In the genomic region with DNA sequence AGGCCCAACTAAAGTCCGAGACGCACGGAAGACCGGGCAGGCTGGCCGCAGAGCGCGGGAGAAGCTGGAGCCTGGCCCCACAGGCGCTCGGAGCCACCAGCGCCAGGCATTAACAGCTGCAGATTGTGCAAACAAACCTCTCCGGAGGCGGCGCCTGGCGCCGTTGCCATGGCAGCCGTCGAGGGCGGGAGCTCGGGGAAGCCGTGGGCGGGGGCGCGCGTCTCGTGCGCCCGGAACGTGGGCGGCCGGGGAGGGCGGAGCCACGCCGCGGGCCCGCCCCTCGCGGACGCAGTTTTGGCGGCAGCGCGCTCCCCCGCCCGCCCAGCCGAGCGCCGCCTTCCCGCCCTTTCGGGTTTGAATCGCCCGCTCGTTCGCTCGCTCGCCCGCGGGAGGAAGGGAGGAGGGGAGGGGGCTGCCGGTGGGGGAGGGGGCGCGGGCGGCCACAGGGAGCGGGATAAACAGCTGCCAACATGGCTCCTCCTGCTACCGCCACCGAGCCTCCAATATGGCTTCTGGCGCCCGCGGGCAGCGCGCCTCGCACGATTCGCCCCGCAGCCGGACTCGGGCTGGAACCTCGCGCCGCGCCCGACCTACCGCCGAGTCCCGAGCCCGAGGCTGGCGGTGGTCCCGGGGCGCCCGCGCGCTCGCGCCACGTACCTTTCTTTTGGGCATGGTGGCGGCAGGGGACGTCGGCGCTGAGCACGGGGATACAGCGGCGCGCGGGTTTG, we compare ENCODE assay signal across 8 mouse cellular contexts. TPM values are rescaled to one million over a fixed set of nuclear protein-coding genes. Genes with fewer than 3 reads are reported as not detected.
DNase-seq lines count a peak whose midpoint lies in the region; ATAC-seq and TF ChIP-seq lines count a peak whose summit lies in the region.

No protein-coding gene starts in this region.

- TF ChIP-seq CTCF in C2C12 (IDR thresholded peaks at IDR 0.05; ENCODE audit: control insufficient read depth, insufficient read depth, insufficient read length) = no peak
- TF ChIP-seq CTCF in embryonic fibroblast, embryonic 13.5 days (IDR thresholded peaks at IDR 0.05; ENCODE audit: borderline replicate concordance, insufficient read depth, low read length) = no peak
- TF ChIP-seq CTCF in midbrain, postnatal 0 days (IDR thresholded peaks at IDR 0.05) = no peak; the same call in 1 of the 2 replicates

- H3K9ac ChIP-seq in kidney, embryonic 15.5 days = peak overlapping the region; percentile 96
- H3K9ac ChIP-seq in limb, embryonic 15.5 days = peak overlapping the region; percentile 97
- peak overlapping the region; percentile 95 for H3K9ac ChIP-seq in midbrain, postnatal 0 days (replicated peaks; ENCODE audit: low read length, poor library complexity, severe bottlenecking)

- H3K4me1 ChIP-seq in embryonic fibroblast, embryonic 13.5 days (ENCODE audit: control insufficient read depth, insufficient read depth, low read length) = peaks cover 4% of the 10 kb centered on the region
- peaks cover 27% of the 10 kb centered on the region for H3K4me1 ChIP-seq in heart, embryonic 10.5 days
- H3K4me1 ChIP-seq in kidney, embryonic 15.5 days = peaks cover 36% of the 10 kb centered on the region
- H3K4me1 ChIP-seq in limb, embryonic 15.5 days = peaks cover 26% of the 10 kb centered on the region
- H3K4me1 ChIP-seq in midbrain, postnatal 0 days (ENCODE audit: insufficient read depth, low read length) = 0 out of 2 replicates have a peak, but pooled peaks cover 10% of the 10 kb centered on the region

- peak; percentile 71 for ATAC-seq in kidney, embryonic 15.5 days (replicated peaks; ENCODE audit: low FRiP score)
- peak; percentile 81 for ATAC-seq in limb, embryonic 15.5 days (ENCODE audit: insufficient number of reproducible peaks, low FRiP score, low TSS enrichment, low read depth)
- peak; percentile 78 for ATAC-seq in midbrain, postnatal 0 days (ENCODE audit: low FRiP score)

- peak overlapping the region; percentile 97 for H3ac ChIP-seq in C2C12 (ENCODE audit: control insufficient read depth, insufficient read length, low read depth)

- peak overlapping the region; percentile 96 for H3K27ac ChIP-seq in embryonic fibroblast, embryonic 13.5 days (ENCODE audit: insufficient read depth, low read length)
- H3K27ac ChIP-seq in heart, embryonic 10.5 days = peak overlapping the region; percentile 100
- H3K27ac ChIP-seq in kidney, embryonic 15.5 days = peak overlapping the region; percentile 100
- H3K27ac ChIP-seq in limb, embryonic 15.5 days = peak overlapping the region; percentile 100
- H3K27ac ChIP-seq in midbrain, postnatal 0 days (ENCODE audit: low read depth, low read length) = peak overlapping the region; percentile 99

- peaks cover 22% of the 10 kb centered on the region for H3K36me3 ChIP-seq in C2C12 (ENCODE audit: control insufficient read depth, insufficient read depth)
- H3K36me3 ChIP-seq in heart, embryonic 10.5 days = peaks cover 66% of the 10 kb centered on the region
- peaks cover 62% of the 10 kb centered on the region for H3K36me3 ChIP-seq in kidney, embryonic 15.5 days
- peaks cover 49% of the 10 kb centered on the region for H3K36me3 ChIP-seq in limb, embryonic 15.5 days
- H3K36me3 ChIP-seq in midbrain, postnatal 0 days (ENCODE audit: insufficient read depth, low read length) = peaks cover 13% of the 10 kb centered on the region

- peak; percentile 97 for DNase-seq in brain, adult 2 months (ENCODE audit: low read depth, low spot score)
- peak; percentile 97 for DNase-seq in heart, embryonic 10.5 days (ENCODE audit: low spot score)
- DNase-seq in midbrain, postnatal 0 days (ENCODE audit: low spot score) = peak; percentile 97
- peak; percentile 98 to 99 for DNase-seq in spleen, postnatal 10 days (ENCODE audit: low spot score in 2 of 2)

- no peaks in the 10 kb centered on the region for H3K9me3 ChIP-seq in heart, embryonic 10.5 days
- H3K9me3 ChIP-seq in kidney, embryonic 15.5 days (replicated peaks) = no peaks in the 10 kb centered on the region
- no peaks in the 10 kb centered on the region for H3K9me3 ChIP-seq in limb, embryonic 15.5 days
- no peaks in the 10 kb centered on the region for H3K9me3 ChIP-seq in midbrain, postnatal 0 days (ENCODE audit: low read length)

- peak overlapping the region; percentile 65 for H3K4me3 ChIP-seq in C2C12 (ENCODE audit: insufficient read depth, poor library complexity, severe bottlenecking)
- H3K4me3 ChIP-seq in embryonic fibroblast, embryonic 13.5 days (ENCODE audit: insufficient read depth, low read length) = peak overlapping the region; percentile 95
- H3K4me3 ChIP-seq in heart, embryonic 10.5 days = peak overlapping the region; percentile 80
- H3K4me3 ChIP-seq in kidney, embryonic 15.5 days (replicated peaks) = peak overlapping the region; percentile 81
- H3K4me3 ChIP-seq in limb, embryonic 15.5 days = peak overlapping the region; percentile 72
- H3K4me3 ChIP-seq in midbrain, postnatal 0 days (ENCODE audit: low read depth, low read length) = peak overlapping the region; percentile 53

- H3K4me2 ChIP-seq in kidney, embryonic 15.5 days = peak overlapping the region; percentile 96
- peak overlapping the region; percentile 98 for H3K4me2 ChIP-seq in limb, embryonic 15.5 days
- peak overlapping the region; percentile 80 for H3K4me2 ChIP-seq in midbrain, postnatal 0 days (ENCODE audit: low read depth, low read length, poor library complexity, severe bottlenecking)

- WGBS in heart, embryonic 10.5 days = under 1% methylated on average over 80 of the region's 101 CpGs
- under 1% methylated on average over 88 of the region's 101 CpGs for WGBS in kidney, embryonic 15.5 days
- WGBS in limb, embryonic 15.5 days = 1% methylated on average over 74 of the region's 101 CpGs
- 2% methylated on average over 70 of the region's 101 CpGs for WGBS in midbrain, postnatal 0 days

- H3K79me2 ChIP-seq in C2C12 (ENCODE audit: control insufficient read depth, insufficient read depth) = peaks cover 18% of the 10 kb centered on the region

- peak; percentile 54 for TF ChIP-seq POLR2A in embryonic fibroblast, embryonic 13.5 days (IDR thresholded peaks at IDR 0.05; ENCODE audit: low read depth, low read length)

- H3K27me3 ChIP-seq in C2C12 (ENCODE audit: control insufficient read depth, insufficient read depth, insufficient read length) = no peaks in the 10 kb centered on the region
- H3K27me3 ChIP-seq in heart, embryonic 10.5 days (ENCODE audit: insufficient read depth, poor library complexity, severe bottlenecking) = no peaks in the 10 kb centered on the region
- H3K27me3 ChIP-seq in kidney, embryonic 15.5 days = no peaks in the 10 kb centered on the region
- no peaks in the 10 kb centered on the region for H3K27me3 ChIP-seq in limb, embryonic 15.5 days
- H3K27me3 ChIP-seq in midbrain, postnatal 0 days (ENCODE audit: insufficient read depth, low read length) = no peaks in the 10 kb centered on the region

- peaks cover 11% of the 10 kb centered on the region for H3K79me3 ChIP-seq in C2C12 (ENCODE audit: low read depth)

TF ChIP-seq in C2C12, 6 proteins besides CTCF, POLR2A, EP300 and RAD21:
- peak; percentile 64 for TF ChIP-seq MYOD1 (IDR thresholded peaks at IDR 0.05; ENCODE audit: control insufficient read depth, insufficient read length, low read depth)
- TF ChIP-seq FOSL1 (IDR thresholded peaks at IDR 0.05; ENCODE audit: insufficient read depth, low read length, poor library complexity, severe bottlenecking) = no peak
- peak; percentile 73 for TF ChIP-seq MAX (IDR thresholded peaks at IDR 0.05)
- TF ChIP-seq CEBPB (IDR thresholded peaks at IDR 0.05; ENCODE audit: low read depth) = peak; percentile 81

RNA-seq across cellular contexts. Expression of a gene that starts 1.1 kb away (rescaled TPM):
- 176 TPM for polyA plus RNA-seq in C2C12 (2012; fragmentation: generic; extraction: Trizol)
- 204 and 431 TPM in 2 replicates for polyA plus RNA-seq in embryonic fibroblast, embryonic 13.5 days (2011; ENCODE audit: insufficient read length, low read depth, missing spikeins)
- polyA plus RNA-seq in heart, embryonic 10.5 days (2016; fragmentation: Nextera tagmentation; extraction: Ambion mirVana) = 2,048 and 2,274 TPM in 2 replicates
- 2,667 and 2,783 TPM in 2 replicates for polyA plus RNA-seq in kidney, embryonic 15.5 days (2015; fragmentation: Nextera tagmentation; extraction: Ambion mirVana)
- polyA plus RNA-seq in limb, embryonic 15.5 days (2015; fragmentation: Nextera tagmentation; extraction: Ambion mirVana) = 1,764 and 1,770 TPM in 2 replicates
- total RNA-seq in midbrain, postnatal 0 days (2014; rRNA removed) = 231 and 262 TPM in 2 replicates
- polyA plus RNA-seq in midbrain, postnatal 0 days (2015; fragmentation: Nextera tagmentation; extraction: Ambion mirVana) = 858 and 919 TPM in 2 replicates

RNA-seq across cellular contexts. Expression of a gene that starts 33.4 kb away (rescaled TPM):
- polyA plus RNA-seq in C2C12 (2012; fragmentation: generic; extraction: Trizol) = 27.7 TPM
- 27.3 and 33.9 TPM in 2 replicates for polyA plus RNA-seq in embryonic fibroblast, embryonic 13.5 days (2011; ENCODE audit: insufficient read length, low read depth, missing spikeins)
- polyA plus RNA-seq in heart, embryonic 10.5 days (2016; fragmentation: Nextera tagmentation; extraction: Ambion mirVana) = 34.1 and 39.0 TPM in 2 replicates
- polyA plus RNA-seq in kidney, embryonic 15.5 days (2015; fragmentation: Nextera tagmentation; extraction: Ambion mirVana) = 47.4 and 48.4 TPM in 2 replicates
- 41.9 and 46.0 TPM in 2 replicates for polyA plus RNA-seq in limb, embryonic 15.5 days (2015; fragmentation: Nextera tagmentation; extraction: Ambion mirVana)
- 45.6 and 46.2 TPM in 2 replicates for total RNA-seq in midbrain, postnatal 0 days (2014; rRNA removed)
- polyA plus RNA-seq in midbrain, postnatal 0 days (2015; fragmentation: Nextera tagmentation; extraction: Ambion mirVana) = 38.3 and 42.6 TPM in 2 replicates

RNA-seq across cellular contexts. Expression of a gene that starts 51.3 kb away (rescaled TPM):
- polyA plus RNA-seq in C2C12 (2012; fragmentation: generic; extraction: Trizol) = not detected
- not detected in 2 replicates for polyA plus RNA-seq in embryonic fibroblast, embryonic 13.5 days (2011; ENCODE audit: insufficient read length, low read depth, missing spikeins)
- polyA plus RNA-seq in heart, embryonic 10.5 days (2016; fragmentation: Nextera tagmentation; extraction: Ambion mirVana) = 4.4 and 12.4 TPM in 2 replicates
- polyA plus RNA-seq in kidney, embryonic 15.5 days (2015; fragmentation: Nextera tagmentation; extraction: Ambion mirVana) = 0.17 and 0.18 TPM in 2 replicates
- 0.17 TPM in 1 of 2 replicates, not detected in the other for polyA plus RNA-seq in limb, embryonic 15.5 days (2015; fragmentation: Nextera tagmentation; extraction: Ambion mirVana)
- 0.05 and 0.57 TPM in 2 replicates for total RNA-seq in midbrain, postnatal 0 days (2014; rRNA removed)
- polyA plus RNA-seq in midbrain, postnatal 0 days (2015; fragmentation: Nextera tagmentation; extraction: Ambion mirVana) = 0.04 and 0.13 TPM in 2 replicates

Comparison
In these comparisons a context has a peak if more than half of its experiments do, and no peak if none do; other contexts are left out.
1. Peak in every context shown above with its lines: DNase-seq, ATAC-seq, H3K4me3 ChIP-seq and H3K27ac ChIP-seq.